Mouse (Mus musculus) stomach, postnatal 0 days (tissue): Measurements from ENCODE around the gene Tspan4.
A peak's percentile ranks its signal among the peaks of the same experiment; 100 is the strongest.

Source experiments
- CTCF ChIP-seq: IDR thresholded peaks from 2 replicates; pipeline ENCODE4 v1.5.1; 2016; ENCODE audit warnings: antibody characterized with exemption, low read depth, mild to moderate bottlenecking, moderate library complexity
- EP300 ChIP-seq: optimal IDR thresholded peaks from 2 replicates; pipeline ENCODE3; 2016; ENCODE audit warnings: antibody characterized with exemption

- peak; percentile 53 for TF ChIP-seq CTCF
- no peak for TF ChIP-seq EP300
These were observed 16.1 kb downstream of the Tspan4 start for GRCm38 (mm10) chr7:141491151-141491550.
